Mouse (Mus musculus): ENCODE data around the gene Cenpv. TPM values are rescaled to one million over a fixed set of nuclear protein-coding genes. Genes with fewer than 3 reads are reported as not detected.

The Cenpv gene
- polyA plus RNA-seq (2015; fragmentation: Nextera tagmentation; extraction: Ambion mirVana) = 9.8 and 14.0 TPM in 2 replicates

- 11% methylated on average over 33 of the region's 57 CpGs for WGBS (ENCODE audit: insufficient replicate concordance)
- Histone ChIP-seq H3K4me1 (ENCODE audit: insufficient read depth) (peaks cover 10% of the 10 kb centered on the region), H3K4me3 (ENCODE audit: low read depth, low read length) (peak within 1 kb of the TSS; percentile 78), H3K9me3 (ENCODE audit: low read length) (no peaks in the 10 kb centered on the region), H3K27ac (ENCODE audit: low read depth) (peak within 1 kb of the TSS; percentile 89), H3K36me3 (replicated peaks; ENCODE audit: insufficient read depth, low read length) (no peaks in the 10 kb centered on the region), H3K27me3 (ENCODE audit: insufficient read depth, low read length) (no peaks in the 10 kb centered on the region), H3K4me2 (ENCODE audit: low read depth, low read length) (peak within 1 kb of the TSS; percentile 99), H3K9ac (replicated peaks) (peak within 1 kb of the TSS; percentile 92)
- no peak for TF ChIP-seq CTCF (IDR thresholded peaks at IDR 0.05; ENCODE audit: low read depth)
- no peak for TF ChIP-seq EP300 (IDR thresholded peaks at IDR 0.05; ENCODE audit: low read depth)
- DNase-seq = peak; percentile 85
- peak; percentile 81 for ATAC-seq
Observed at GRCm38 (mm10) chr11:62539089-62539890, at the start of gene Cenpv. TSS of gene Cenpv (minus strand) at chr11:62539261.

- TF ChIP-seq CTCF (IDR thresholded peaks at IDR 0.05; ENCODE audit: low read depth) (no peak), EP300 (IDR thresholded peaks at IDR 0.05; ENCODE audit: low read depth) (no peak)
- Histone ChIP-seq H3K9me3 (ENCODE audit: low read length) (no peaks in the 10 kb centered on the region), H3K4me1 (ENCODE audit: insufficient read depth) (peaks cover 5% of the 10 kb centered on the region), H3K36me3 (replicated peaks; ENCODE audit: insufficient read depth, low read length) (peaks cover 15% of the 10 kb centered on the region), H3K9ac (replicated peaks) (no peak overlapping the region), H3K4me3 (ENCODE audit: low read depth, low read length) (no peak overlapping the region), H3K27me3 (ENCODE audit: insufficient read depth, low read length) (no peaks in the 10 kb centered on the region), H3K4me2 (ENCODE audit: low read depth, low read length) (no peak overlapping the region), H3K27ac (ENCODE audit: low read depth) (no peak overlapping the region)
- 81% methylated on average over 5 of the region's 5 CpGs for WGBS (ENCODE audit: insufficient replicate concordance)
- DNase-seq (no peak), ATAC-seq (no peak)
Observed at GRCm38 (mm10) chr11:62587034-62587433, 48.0 kb upstream of the Cenpv start.

GRCm38 (mm10) chr11:62584671-62585206, 45.7 kb upstream of the Cenpv start:
- H3K9ac ChIP-seq (replicated peaks) = no peak overlapping the region
- H3K4me2 ChIP-seq (ENCODE audit: low read depth, low read length) = no peak overlapping the region
- H3K36me3 ChIP-seq (replicated peaks; ENCODE audit: insufficient read depth, low read length) = peaks cover 15% of the 10 kb centered on the region
- H3K4me1 ChIP-seq (ENCODE audit: insufficient read depth) = no peaks in the 10 kb centered on the region; the same call in 1 of the 2 replicates
- TF ChIP-seq CTCF (IDR thresholded peaks at IDR 0.05; ENCODE audit: low read depth) (no peak), EP300 (IDR thresholded peaks at IDR 0.05; ENCODE audit: low read depth) (no peak)
- no peak overlapping the region for H3K27ac ChIP-seq (ENCODE audit: low read depth)
- DNase-seq (no peak), ATAC-seq (no peak)
- H3K27me3 ChIP-seq (ENCODE audit: insufficient read depth, low read length) = no peaks in the 10 kb centered on the region
- H3K9me3 ChIP-seq (ENCODE audit: low read length) = no peaks in the 10 kb centered on the region
- WGBS (ENCODE audit: insufficient replicate concordance) = 78% methylated on average over 9 of the region's 9 CpGs
- no peak overlapping the region for H3K4me3 ChIP-seq (ENCODE audit: low read depth, low read length)

GRCm38 (mm10) chr11:62583031-62583430, 44.0 kb upstream of the Cenpv start:
- DNase-seq = no peak
- Histone ChIP-seq H3K36me3 (replicated peaks; ENCODE audit: insufficient read depth, low read length) (peaks cover 15% of the 10 kb centered on the region), H3K4me1 (ENCODE audit: insufficient read depth) (no peaks in the 10 kb centered on the region; the same call in 1 of the 2 replicates), H3K9ac (replicated peaks) (no peak overlapping the region), H3K9me3 (ENCODE audit: low read length) (no peaks in the 10 kb centered on the region), H3K27me3 (ENCODE audit: insufficient read depth, low read length) (no peaks in the 10 kb centered on the region), H3K4me2 (ENCODE audit: low read depth, low read length) (no peak overlapping the region), H3K4me3 (ENCODE audit: low read depth, low read length) (no peak overlapping the region), H3K27ac (ENCODE audit: low read depth) (no peak overlapping the region)
- TF ChIP-seq EP300 (IDR thresholded peaks at IDR 0.05; ENCODE audit: low read depth) = no peak
- no peak for TF ChIP-seq CTCF (IDR thresholded peaks at IDR 0.05; ENCODE audit: low read depth)
- ATAC-seq = no peak
- 87% methylated on average over 6 of the region's 6 CpGs for WGBS (ENCODE audit: insufficient replicate concordance)

GRCm38 (mm10) chr11:62576530-62577152, 37.6 kb upstream of the Cenpv start:
- H3K27ac ChIP-seq (ENCODE audit: low read depth) = peak overlapping the region; percentile 80
- H3K9ac ChIP-seq (replicated peaks) = peak overlapping the region; percentile 64
- H3K36me3 ChIP-seq (replicated peaks; ENCODE audit: insufficient read depth, low read length) = no peaks in the 10 kb centered on the region
- peak; percentile 59 for DNase-seq
- TF ChIP-seq CTCF (IDR thresholded peaks at IDR 0.05; ENCODE audit: low read depth) (no peak), EP300 (IDR thresholded peaks at IDR 0.05; ENCODE audit: low read depth) (no peak; the same call in 1 of the 2 replicates)
- H3K27me3 ChIP-seq (ENCODE audit: insufficient read depth, low read length) = no peaks in the 10 kb centered on the region
- ATAC-seq = peak; percentile 62
- peaks cover 26% of the 10 kb centered on the region for H3K4me1 ChIP-seq (ENCODE audit: insufficient read depth)
- no peaks in the 10 kb centered on the region for H3K9me3 ChIP-seq (ENCODE audit: low read length)
- 26% methylated on average over 16 of the region's 16 CpGs for WGBS (ENCODE audit: insufficient replicate concordance)
- H3K4me3 ChIP-seq (ENCODE audit: low read depth, low read length) = peak overlapping the region; percentile 64
- H3K4me2 ChIP-seq (ENCODE audit: low read depth, low read length) = peak overlapping the region; percentile 98
